Mouse (Mus musculus): Measurements from ENCODE around the gene Parp3. TPM values are rescaled to one million over a fixed set of nuclear protein-coding genes. Genes with fewer than 3 reads are reported as not detected.

The Parp3 gene
- polyA plus RNA-seq, 1 experiment = 25.8 TPM

- peak within 1 kb of the TSS; percentile 96 for H3K27ac ChIP-seq (ENCODE audit: insufficient read depth, low read depth, low read length)
- TF ChIP-seq POLR2A (IDR thresholded peaks at IDR 0.05; ENCODE audit: low read depth, low read length) (no peak), CTCF (conservative IDR thresholded peaks at IDR 0.05; ENCODE audit: insufficient read depth, insufficient read length, low read depth, low read length) (no peak)
- DNase-seq = peak; percentile 98
- whole genome bisulfite sequencing = 0% methylated on average over 55 of the region's 55 CpGs
- H3K4me3 ChIP-seq (ENCODE audit: insufficient read depth, low read depth, low read length) = peak within 1 kb of the TSS; percentile 81
- H3K36me3 ChIP-seq (ENCODE audit: control insufficient read depth, insufficient read depth, low read length) = peaks cover 1% of the 10 kb centered on the region; the same call in 1 of the 2 replicates
- H3K27me3 ChIP-seq (replicated peaks; ENCODE audit: control insufficient read depth, insufficient read depth, low read length) = no peaks in the 10 kb centered on the region
- H3K4me1 ChIP-seq (ENCODE audit: control insufficient read depth, insufficient read depth, low read length) = 0 out of 2 replicates have a peak, but pooled peaks cover 4% of the 10 kb centered on the region
Observed at GRCm38 (mm10) chr9:106429221-106430014, 47.3 kb downstream of the Parp3 start, which contains the start of gene Rpl29. Gene Rpl29, plus strand, starts transcription at chr9:106429454.

DNA sequence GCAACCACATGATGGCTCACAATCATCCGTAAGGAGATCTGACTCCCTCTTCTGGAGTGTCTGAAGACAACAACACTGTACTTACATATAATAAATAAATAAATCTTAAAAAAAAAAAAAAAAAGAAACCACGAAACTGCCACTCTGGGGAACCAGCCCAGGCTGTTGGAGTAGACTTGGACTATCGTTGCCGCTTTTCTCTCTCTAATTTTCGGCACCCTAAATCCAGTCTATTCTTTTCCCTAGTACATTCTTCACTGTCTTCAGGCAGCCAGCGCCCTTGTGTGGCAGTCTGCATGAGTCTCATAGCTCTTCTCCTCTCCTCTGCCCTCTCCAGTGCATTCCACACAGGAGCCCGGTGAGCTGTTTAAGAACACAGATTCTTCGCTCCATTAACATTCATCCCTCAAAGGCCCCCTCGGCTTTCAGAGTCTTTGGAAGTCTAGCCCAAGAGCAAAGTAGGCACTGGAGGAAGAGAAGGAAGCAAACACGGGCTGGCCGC lies 48.0 kb downstream of the Parp3 start:
- Histone ChIP-seq H3K36me3 (ENCODE audit: control insufficient read depth, insufficient read depth, low read length) (peaks cover 1% of the 10 kb centered on the region; the same call in 1 of the 2 replicates), H3K27ac (ENCODE audit: insufficient read depth, low read depth, low read length) (peak overlapping the region; percentile 96), H3K27me3 (replicated peaks; ENCODE audit: control insufficient read depth, insufficient read depth, low read length) (no peaks in the 10 kb centered on the region), H3K4me1 (ENCODE audit: control insufficient read depth, insufficient read depth, low read length) (0 out of 2 replicates have a peak, but pooled peaks cover 4% of the 10 kb centered on the region), H3K4me3 (ENCODE audit: insufficient read depth, low read depth, low read length) (peak overlapping the region; percentile 81)
- WGBS = 3% methylated on average over 11 of the region's 11 CpGs
- TF ChIP-seq CTCF (conservative IDR thresholded peaks at IDR 0.05; ENCODE audit: insufficient read depth, insufficient read length, low read depth, low read length) = no peak
- TF ChIP-seq POLR2A (IDR thresholded peaks at IDR 0.05; ENCODE audit: low read depth, low read length) = no peak
- DNase-seq = no peak

GRCm38 (mm10) chr9:106421865-106422160 lies 54.9 kb downstream of the Parp3 start:
- 1% methylated on average over 3 of the region's 3 CpGs for WGBS
- no peak overlapping the region for H3K27ac ChIP-seq (ENCODE audit: insufficient read depth, low read depth, low read length)
- DNase-seq = peak; percentile 92
- TF ChIP-seq CTCF (conservative IDR thresholded peaks at IDR 0.05; ENCODE audit: insufficient read depth, insufficient read length, low read depth, low read length) (peak; percentile 95), POLR2A (IDR thresholded peaks at IDR 0.05; ENCODE audit: low read depth, low read length) (no peak)
- H3K4me3 ChIP-seq (ENCODE audit: insufficient read depth, low read depth, low read length) = no peak overlapping the region
- no peaks in the 10 kb centered on the region for H3K36me3 ChIP-seq (ENCODE audit: control insufficient read depth, insufficient read depth, low read length)
- no peaks in the 10 kb centered on the region for H3K27me3 ChIP-seq (replicated peaks; ENCODE audit: control insufficient read depth, insufficient read depth, low read length)
- peaks cover 6% of the 10 kb centered on the region for H3K4me1 ChIP-seq (ENCODE audit: control insufficient read depth, insufficient read depth, low read length)

DNA sequence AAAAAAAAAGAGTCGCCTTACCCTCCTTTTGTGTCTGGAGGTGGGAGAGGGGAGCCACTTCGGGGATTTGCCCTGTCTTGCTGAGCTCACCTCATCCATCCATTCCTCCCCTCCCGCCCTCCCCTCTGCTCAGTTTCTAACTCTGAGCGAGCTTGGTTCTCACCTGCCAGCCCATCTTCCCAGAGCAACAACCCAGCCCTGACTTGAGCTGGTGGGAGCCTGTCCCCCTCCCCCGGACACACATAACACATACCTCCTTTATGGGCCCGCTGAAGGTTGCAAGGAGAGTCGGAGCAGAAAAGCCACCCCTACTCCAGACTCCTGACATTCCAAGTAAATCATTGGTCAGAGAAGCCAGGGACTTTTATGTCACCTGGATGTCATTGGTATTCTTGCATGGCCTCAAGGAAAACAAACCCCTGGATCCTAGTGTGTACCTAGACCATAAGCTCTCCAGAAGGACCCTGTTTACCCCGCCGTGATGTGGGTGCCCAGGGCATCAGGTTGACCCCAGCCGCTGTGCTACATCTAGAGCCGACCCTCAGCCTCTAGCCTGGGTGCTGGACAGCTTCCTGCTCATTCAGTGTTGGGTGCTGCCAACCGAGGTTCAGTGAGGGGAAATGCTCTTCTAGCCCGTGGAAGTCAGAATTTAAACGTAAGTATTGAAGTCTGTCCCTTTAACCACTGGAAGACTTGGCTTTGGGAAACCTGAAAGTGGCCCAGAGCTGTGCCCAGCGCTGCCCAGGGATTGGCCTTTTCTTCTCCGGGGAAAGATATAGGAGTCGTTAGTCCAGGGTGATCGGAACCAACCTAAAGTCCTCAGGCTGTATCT lies 55.5 kb downstream of the Parp3 start:
- WGBS = 22% methylated on average over 18 of the region's 18 CpGs
- Histone ChIP-seq H3K4me3 (ENCODE audit: insufficient read depth, low read depth, low read length) (no peak overlapping the region), H3K36me3 (ENCODE audit: control insufficient read depth, insufficient read depth, low read length) (no peaks in the 10 kb centered on the region), H3K27me3 (replicated peaks; ENCODE audit: control insufficient read depth, insufficient read depth, low read length) (no peaks in the 10 kb centered on the region), H3K4me1 (ENCODE audit: control insufficient read depth, insufficient read depth, low read length) (peaks cover 6% of the 10 kb centered on the region), H3K27ac (ENCODE audit: insufficient read depth, low read depth, low read length) (no peak overlapping the region)
- no peak for DNase-seq
- TF ChIP-seq CTCF (conservative IDR thresholded peaks at IDR 0.05; ENCODE audit: insufficient read depth, insufficient read length, low read depth, low read length) = no peak
- no peak for TF ChIP-seq POLR2A (IDR thresholded peaks at IDR 0.05; ENCODE audit: low read depth, low read length)

- no peak overlapping the region for H3K4me3 ChIP-seq (ENCODE audit: insufficient read depth, low read depth, low read length)
- 14% methylated on average over 2 of the region's 2 CpGs for WGBS
- H3K4me1 ChIP-seq (ENCODE audit: control insufficient read depth, insufficient read depth, low read length) = peaks cover 6% of the 10 kb centered on the region
- no peak for DNase-seq
- no peaks in the 10 kb centered on the region for H3K27me3 ChIP-seq (replicated peaks; ENCODE audit: control insufficient read depth, insufficient read depth, low read length)
- H3K27ac ChIP-seq (ENCODE audit: insufficient read depth, low read depth, low read length) = no peak overlapping the region
- no peak for TF ChIP-seq POLR2A (IDR thresholded peaks at IDR 0.05; ENCODE audit: low read depth, low read length)
- no peak for TF ChIP-seq CTCF (conservative IDR thresholded peaks at IDR 0.05; ENCODE audit: insufficient read depth, insufficient read length, low read depth, low read length)
- H3K36me3 ChIP-seq (ENCODE audit: control insufficient read depth, insufficient read depth, low read length) = no peaks in the 10 kb centered on the region
Observed at GRCm38 (mm10) chr9:106420608-106421007, 56.1 kb downstream of the Parp3 start.

Other genes starting within 250 kb of the Parp3 start
- 315 and 343 TPM in 2 replicates for gene Alas1, start 228.3 kb downstream of the Parp3 start, polyA plus RNA-seq (2012; rRNA removed)
- 5.8 and 6.1 TPM in 2 replicates for gene Poc1a, start 195.9 kb downstream of the Parp3 start, polyA plus RNA-seq (2012; rRNA removed)
- gene Dusp7, start 108.3 kb downstream of the Parp3 start, polyA plus RNA-seq (2012; rRNA removed) = 38.8 and 44.1 TPM in 2 replicates
- gene Rpl29, start 47.5 kb downstream of the Parp3 start, polyA plus RNA-seq (2012; rRNA removed) = 452 and 521 TPM in 2 replicates
- gene Acy1, start 38.6 kb downstream of the Parp3 start, polyA plus RNA-seq (2012; rRNA removed) = 141 and 154 TPM in 2 replicates
- gene Abhd14b, start 29.5 kb downstream of the Parp3 start, polyA plus RNA-seq (2012; rRNA removed) = 470 and 526 TPM in 2 replicates
- gene Abhd14a, start 29.3 kb downstream of the Parp3 start, polyA plus RNA-seq (2012; rRNA removed) = 137 and 146 TPM in 2 replicates
- 90.3 and 115 TPM in 2 replicates for gene Pcbp4, start 23.7 kb downstream of the Parp3 start, polyA plus RNA-seq (2012; rRNA removed)
- 0.07 TPM in 1 of 2 replicates, not detected in the other for gene Gpr62, start 11.0 kb downstream of the Parp3 start, polyA plus RNA-seq (2012; rRNA removed)
- gene Rrp9, start 986 bp downstream of the Parp3 start, polyA plus RNA-seq (2012; rRNA removed) = 17.5 and 20.7 TPM in 2 replicates
- gene Iqcf1, start 23.0 kb upstream of the Parp3 start, polyA plus RNA-seq (2012; rRNA removed) = not detected in 2 replicates
- 0.39 TPM in 1 of 2 replicates, not detected in the other for gene Iqcf5, start 37.6 kb upstream of the Parp3 start, polyA plus RNA-seq (2012; rRNA removed)
- gene Iqcf3, start 84.7 kb upstream of the Parp3 start, polyA plus RNA-seq (2012; rRNA removed) = 0.06 and 0.11 TPM in 2 replicates
- 0.22 TPM in 1 of 2 replicates, not detected in the other for gene Iqcf4, start 94.0 kb upstream of the Parp3 start, polyA plus RNA-seq (2012; rRNA removed)
- not detected in 2 replicates for gene Iqcf6, start 149.6 kb upstream of the Parp3 start, polyA plus RNA-seq (2012; rRNA removed)
- not detected in 2 replicates for gene Grm2, start 179.1 kb upstream of the Parp3 start, polyA plus RNA-seq (2012; rRNA removed)
- gene Tex264, start 209.0 kb upstream of the Parp3 start, polyA plus RNA-seq (2012; rRNA removed) = 219 and 248 TPM in 2 replicates

All from kidney, adult 2 months (tissue).